Mouse (Mus musculus) G1E (cell line): ENCODE measurements around the gene Htt.

Experiments
- CTCF ChIP-seq: IDR thresholded peaks from 2 replicates; pipeline ENCODE4 v1.5.1; 2012; ENCODE audit warnings: low read depth, low read length, inconsistent platforms, mixed read lengths
- GATA1 ChIP-seq: IDR thresholded peaks from 2 replicates; pipeline ENCODE4 v1.6.1; 2012; ENCODE audit warnings: borderline replicate concordance, low read length, inconsistent platforms, mixed read lengths
- GATA2 ChIP-seq: IDR thresholded peaks from 2 replicates; pipeline ENCODE4 v1.6.1; 2012; ENCODE audit warnings: low read depth, low read length, inconsistent platforms, borderline replicate concordance
- TAL1 ChIP-seq: conservative IDR thresholded peaks from 2 replicates; pipeline ENCODE4 v1.6.1; 2012; ENCODE audit warnings: low read depth, low read length, inconsistent platforms, mixed read lengths

GRCm38 (mm10) chr5:34902371-34902770 is 140.8 kb downstream of the Htt start:
- TF ChIP-seq CTCF (no peak), GATA1 (no peak), TAL1 (no peak), GATA2 (no peak)
